Mouse (Mus musculus): ENCODE results near the gene Hspa12b.
A peak's percentile ranks its signal among the peaks of the same experiment; 100 is the strongest.

Hspa12b gene

GRCm38 (mm10) chr2:131148353-131149253, 21.5 kb downstream of the Hspa12b start:
- no peak for DNase-seq (ENCODE audit: low read depth, low spot score)

- no peak for DNase-seq (ENCODE audit: low read depth, low spot score)
Observed at GRCm38 (mm10) chr2:131149254-131149578, 22.1 kb downstream of the Hspa12b start.

GRCm38 (mm10) chr2:131152166-131152730, 25.2 kb downstream of the Hspa12b start:
- no peak for DNase-seq (ENCODE audit: low read depth, low spot score)

GRCm38 (mm10) chr2:131154036-131154435, 27.0 kb downstream of the Hspa12b start:
- DNase-seq (ENCODE audit: low read depth, low spot score) = no peak

GRCm38 (mm10) chr2:131156987-131157386, 29.9 kb downstream of the Hspa12b start:
- DNase-seq (ENCODE audit: low read depth, low spot score) = no peak

GRCm38 (mm10) chr2:131159491-131159910, 32.4 kb downstream of the Hspa12b start:
- DNase-seq (ENCODE audit: low read depth, low spot score) = no peak

GRCm38 (mm10) chr2:131159938-131160581, 33.0 kb downstream of the Hspa12b start, which contains the start of gene 1700037H04Rik:
TSS of gene 1700037H04Rik (minus strand) at chr2:131160081.
- peak; percentile 95 for DNase-seq (ENCODE audit: low read depth, low spot score)

- DNase-seq (ENCODE audit: low read depth, low spot score) = no peak
Observed at GRCm38 (mm10) chr2:131160671-131161111, 33.6 kb downstream of the Hspa12b start.

- no peak for DNase-seq (ENCODE audit: low read depth, low spot score)
Observed at GRCm38 (mm10) chr2:131163924-131164323, 36.8 kb downstream of the Hspa12b start.

- no peak for DNase-seq (ENCODE audit: low read depth, low spot score)
Observed at GRCm38 (mm10) chr2:131166172-131166571, 39.1 kb downstream of the Hspa12b start.

GRCm38 (mm10) chr2:131167984-131168383, 40.9 kb downstream of the Hspa12b start:
- no peak for DNase-seq (ENCODE audit: low read depth, low spot score)

GRCm38 (mm10) chr2:131168914-131169313, 41.8 kb downstream of the Hspa12b start:
- no peak for DNase-seq (ENCODE audit: low read depth, low spot score)

- no peak for DNase-seq (ENCODE audit: low read depth, low spot score)
Observed at GRCm38 (mm10) chr2:131170936-131171335, 43.9 kb downstream of the Hspa12b start.

GRCm38 (mm10) chr2:131171401-131172104, 44.5 kb downstream of the Hspa12b start:
- no peak for DNase-seq (ENCODE audit: low read depth, low spot score)

GRCm38 (mm10) chr2:131172322-131172721, 45.2 kb downstream of the Hspa12b start:
- DNase-seq (ENCODE audit: low read depth, low spot score) = no peak

- DNase-seq (ENCODE audit: low read depth, low spot score) = peak; percentile 82
Observed at GRCm38 (mm10) chr2:131174700-131175099, 47.6 kb downstream of the Hspa12b start.

- DNase-seq (ENCODE audit: low read depth, low spot score) = no peak
Observed at GRCm38 (mm10) chr2:131175286-131175944, 48.3 kb downstream of the Hspa12b start.

GRCm38 (mm10) chr2:131175945-131176309, 48.8 kb downstream of the Hspa12b start:
- no peak for DNase-seq (ENCODE audit: low read depth, low spot score)

GRCm38 (mm10) chr2:131176491-131176890, 49.4 kb downstream of the Hspa12b start:
- no peak for DNase-seq (ENCODE audit: low read depth, low spot score)

GRCm38 (mm10) chr2:131177932-131178331, 50.9 kb downstream of the Hspa12b start:
- no peak for DNase-seq (ENCODE audit: low read depth, low spot score)

GRCm38 (mm10) chr2:131178828-131179245, 51.8 kb downstream of the Hspa12b start:
- no peak for DNase-seq (ENCODE audit: low read depth, low spot score)

Data from retina, adult 2 months (tissue).